Mouse (Mus musculus) urinary bladder, postnatal 25 days (tissue): Measurements from ENCODE around the gene Mbip.
A peak's percentile ranks its signal among the peaks of the same experiment; 100 is the strongest.

Experiments
- DNase-seq: peaks from one replicate; pipeline ENCODE4 v3.0.0; 2022; ENCODE audit warnings: low spot score

The Mbip gene

GRCm38 (mm10) chr12:56345367-56346089 is at the start of gene Mbip:
TSS of gene Mbip (minus strand) at chr12:56345894.
- peak; percentile 99 for DNase-seq

DNA sequence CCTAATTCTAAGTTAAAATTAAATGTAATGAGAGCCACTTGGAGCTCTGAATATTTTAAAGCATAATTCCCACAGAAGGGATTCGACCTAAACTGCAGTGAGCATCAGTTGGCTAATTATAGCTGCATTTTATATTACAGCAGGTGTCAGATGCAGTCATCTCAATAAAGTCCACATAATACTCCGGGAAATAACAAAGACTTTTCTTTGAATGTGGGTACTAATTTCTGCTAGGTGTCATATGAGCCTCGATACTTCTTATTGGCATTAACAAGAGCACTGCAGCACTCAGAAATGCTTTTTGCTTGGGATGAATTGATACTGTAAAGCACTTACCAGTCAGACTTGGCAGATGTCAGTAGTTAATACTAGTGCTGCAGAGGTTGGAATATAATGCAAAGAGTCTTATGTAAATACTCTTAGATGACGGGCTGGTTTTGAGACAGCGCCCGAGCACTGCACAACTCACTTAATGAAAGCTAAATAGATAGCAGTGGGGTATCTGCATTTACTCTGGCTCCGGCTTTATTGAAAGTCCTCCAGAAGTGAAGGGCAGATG is 42.0 kb upstream of the Mbip start:
- no peak for DNase-seq

DNA sequence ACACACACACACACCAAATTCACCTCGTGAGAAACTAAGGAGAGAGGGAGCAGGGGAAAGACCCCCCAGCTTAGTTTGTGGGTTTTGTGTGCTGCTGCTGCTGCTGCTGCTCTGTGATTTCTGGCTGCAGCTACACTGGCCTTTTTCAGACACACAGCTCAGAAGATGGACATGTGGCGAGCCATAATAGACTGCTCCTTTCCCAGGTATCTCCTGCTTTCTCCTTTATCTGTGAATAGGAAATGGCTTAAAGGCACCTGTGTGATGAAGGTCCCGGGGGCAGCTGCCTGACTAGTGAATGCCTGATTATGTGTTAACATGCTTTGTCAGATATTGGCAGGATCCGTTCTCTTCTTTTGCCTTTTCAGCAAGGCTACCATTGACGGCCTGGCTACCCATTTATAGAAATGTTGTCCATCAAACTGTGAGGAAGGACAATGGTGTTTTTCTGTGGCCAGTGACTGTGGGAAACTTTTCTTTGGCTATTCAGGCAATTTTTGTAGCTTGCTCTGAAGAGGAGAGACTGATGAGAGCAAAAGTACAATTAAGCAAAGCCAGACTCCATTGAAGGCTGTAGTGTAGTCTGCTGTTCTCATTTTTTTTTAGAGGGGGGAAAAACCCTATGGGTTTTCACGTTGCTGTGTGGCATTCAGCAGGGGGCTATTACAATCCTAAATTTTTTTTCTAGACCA is 41.4 kb upstream of the Mbip start:
- DNase-seq: no peak

GRCm38 (mm10) chr12:56344771-56345314 is 851 bp downstream of the Mbip start:
- DNase-seq: no peak

DNA sequence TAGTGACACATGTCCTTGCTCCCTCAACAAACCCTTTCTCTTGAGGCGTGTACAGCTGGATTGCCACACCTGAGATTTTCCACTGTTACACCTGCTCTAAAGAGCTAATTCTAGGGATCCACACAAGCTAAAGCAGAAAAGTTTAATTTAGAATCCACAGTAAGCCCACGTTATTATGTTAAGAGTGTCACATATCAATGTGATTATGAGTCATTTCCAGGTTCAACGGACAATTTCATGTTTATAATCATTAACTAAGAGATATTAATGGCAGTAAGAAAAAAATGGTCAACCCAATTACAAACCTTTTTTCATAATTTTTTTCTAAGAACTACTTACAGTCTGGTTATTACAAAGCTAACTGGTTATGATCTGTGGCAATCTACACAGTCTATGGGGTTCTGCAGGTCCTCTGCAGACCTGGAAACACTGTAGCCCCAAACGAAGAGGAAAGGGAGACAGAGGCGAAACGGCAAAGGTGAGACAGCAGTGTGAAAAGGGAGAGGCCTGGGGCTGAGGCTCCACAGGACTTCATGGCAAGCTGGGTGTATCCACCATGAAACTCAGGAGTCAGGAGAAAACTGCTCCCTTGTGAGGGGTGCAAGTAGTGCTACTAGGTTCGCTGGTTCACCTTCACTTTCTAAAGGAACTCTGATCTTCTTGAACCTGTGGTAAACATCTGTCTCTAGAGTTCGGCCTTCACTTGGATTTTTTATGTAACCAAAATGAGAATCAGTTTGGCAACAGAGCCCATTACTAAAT is 6.2 kb downstream of the Mbip start:
- no peak for DNase-seq

DNA sequence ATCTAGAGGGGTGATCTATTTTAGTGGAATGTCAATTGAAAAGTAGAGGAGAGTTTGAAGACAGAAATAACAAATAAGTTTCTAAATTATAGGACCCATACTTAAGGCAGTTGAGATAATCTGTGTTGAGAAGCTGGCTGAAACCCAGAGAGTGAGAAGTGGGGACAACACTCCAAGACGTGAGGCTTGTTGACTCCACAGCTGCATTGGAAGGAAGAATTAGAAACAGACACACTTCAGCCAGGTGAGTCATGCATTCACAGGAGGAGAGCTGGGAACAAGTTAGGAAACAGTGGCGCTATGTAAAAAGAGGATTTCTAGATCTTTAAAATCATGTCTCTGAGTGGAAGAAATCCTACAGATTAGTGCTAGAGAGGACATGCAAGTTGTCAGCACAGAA is 12.2 kb downstream of the Mbip start:
- DNase-seq: no peak

DNA sequence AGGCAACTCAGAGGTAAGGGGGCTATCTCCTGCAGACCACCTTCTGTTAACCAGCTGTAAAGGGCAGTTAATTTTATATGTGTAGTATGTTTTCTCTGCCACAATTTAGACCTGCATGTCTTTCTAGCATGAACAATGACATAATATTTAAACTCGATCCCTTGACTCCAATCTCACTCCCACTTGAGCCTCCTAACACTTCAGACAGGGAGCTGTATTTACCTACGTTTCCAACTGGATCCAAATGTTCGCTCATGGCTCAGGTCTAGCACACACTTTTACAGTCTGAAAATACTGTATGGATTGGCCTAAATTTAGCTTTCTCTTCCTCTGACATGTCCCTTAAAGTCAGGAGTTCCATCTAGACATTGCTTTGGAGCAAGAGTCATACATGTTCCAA is 13.2 kb downstream of the Mbip start:
- no peak for DNase-seq

- DNase-seq: no peak
Measured at GRCm38 (mm10) chr12:56327448-56327998, 18.2 kb downstream of the Mbip start.

GRCm38 (mm10) chr12:56325851-56326250 is 19.8 kb downstream of the Mbip start:
- no peak for DNase-seq

DNA sequence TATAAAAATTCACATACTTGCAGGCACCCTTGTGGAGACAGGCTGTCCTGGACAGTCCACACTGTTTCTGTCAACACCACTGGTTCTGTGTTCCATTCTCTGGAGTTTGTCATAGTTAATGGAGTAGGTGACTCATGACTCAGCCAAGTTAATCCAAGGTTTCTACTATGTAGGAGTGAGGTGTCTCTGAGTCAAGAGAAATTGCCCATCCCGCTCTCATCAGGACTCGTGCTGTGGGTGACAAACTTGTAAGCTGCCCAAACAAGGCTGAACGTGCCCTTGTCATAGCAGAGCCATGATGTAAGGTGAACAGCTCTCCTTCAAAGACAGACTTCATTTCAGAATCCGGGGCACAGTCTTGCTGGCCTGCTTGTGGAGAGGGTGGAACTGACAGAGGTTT is 26.8 kb downstream of the Mbip start:
- no peak for DNase-seq

DNA sequence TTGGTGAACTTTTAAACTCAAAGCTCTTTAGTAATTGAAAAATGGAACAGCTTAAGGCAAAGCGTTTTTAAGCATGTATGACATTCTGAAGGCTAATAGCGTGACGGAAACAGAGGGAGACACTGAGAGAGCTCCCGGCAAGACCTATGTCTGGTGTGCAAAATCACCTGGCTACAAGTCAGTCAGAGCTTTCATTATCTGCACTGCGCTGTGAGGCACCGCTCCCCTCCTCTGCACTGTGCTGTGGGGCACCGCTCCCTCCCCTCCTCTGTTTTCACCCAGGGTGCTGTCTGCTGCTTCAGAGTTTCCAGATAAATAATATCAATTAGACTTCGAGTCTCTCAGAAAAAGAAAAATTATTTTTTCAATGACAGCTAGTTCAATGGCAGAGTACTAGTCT is 27.6 kb downstream of the Mbip start:
- DNase-seq: no peak

- DNase-seq: no peak
Measured at GRCm38 (mm10) chr12:56305758-56306157, 39.9 kb downstream of the Mbip start.

GRCm38 (mm10) chr12:56302321-56303017 is 43.2 kb downstream of the Mbip start:
- DNase-seq: no peak

DNA sequence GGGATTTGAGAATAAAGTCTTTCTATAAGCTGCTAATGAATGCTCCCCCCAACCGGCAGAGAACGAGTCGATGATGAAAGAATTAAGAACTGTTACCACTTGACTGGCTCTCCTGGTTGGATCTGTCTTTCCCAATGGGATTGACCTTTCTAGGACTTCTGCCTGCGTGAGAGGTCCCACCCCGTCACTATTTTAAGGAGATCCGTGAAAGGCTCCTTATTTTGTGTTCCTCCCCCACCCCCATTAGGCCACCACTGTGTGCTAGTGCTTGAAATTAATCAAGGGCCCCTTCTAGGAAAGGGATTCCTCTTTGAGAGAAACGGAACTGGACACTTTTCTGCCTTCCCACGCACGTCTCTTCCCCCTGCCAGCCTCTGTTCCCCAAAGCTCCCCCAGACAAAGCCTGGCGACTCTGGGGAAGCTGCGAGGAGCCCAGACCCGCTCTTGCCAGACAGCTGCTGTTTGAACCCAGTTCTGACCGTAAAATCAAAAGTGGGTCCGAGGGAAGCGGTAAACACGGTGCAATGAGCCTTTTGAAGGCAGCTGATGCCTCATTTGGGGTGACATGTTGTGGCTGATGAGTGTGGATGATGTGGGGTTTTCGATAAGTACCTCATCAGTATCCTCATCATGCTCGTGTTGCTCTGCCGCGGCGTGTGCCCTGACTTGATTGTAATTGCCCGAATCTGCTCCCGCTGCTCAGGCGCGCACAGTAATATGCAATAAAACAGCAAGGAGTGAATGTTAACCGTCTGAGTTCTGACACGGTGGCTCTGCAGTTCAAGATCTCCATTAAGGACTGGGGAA is 44.0 kb downstream of the Mbip start:
- DNase-seq: no peak

GRCm38 (mm10) chr12:56299610-56300009 is 46.1 kb downstream of the Mbip start:
- no peak for DNase-seq

GRCm38 (mm10) chr12:56298919-56299318 is 46.8 kb downstream of the Mbip start:
- no peak for DNase-seq

DNA sequence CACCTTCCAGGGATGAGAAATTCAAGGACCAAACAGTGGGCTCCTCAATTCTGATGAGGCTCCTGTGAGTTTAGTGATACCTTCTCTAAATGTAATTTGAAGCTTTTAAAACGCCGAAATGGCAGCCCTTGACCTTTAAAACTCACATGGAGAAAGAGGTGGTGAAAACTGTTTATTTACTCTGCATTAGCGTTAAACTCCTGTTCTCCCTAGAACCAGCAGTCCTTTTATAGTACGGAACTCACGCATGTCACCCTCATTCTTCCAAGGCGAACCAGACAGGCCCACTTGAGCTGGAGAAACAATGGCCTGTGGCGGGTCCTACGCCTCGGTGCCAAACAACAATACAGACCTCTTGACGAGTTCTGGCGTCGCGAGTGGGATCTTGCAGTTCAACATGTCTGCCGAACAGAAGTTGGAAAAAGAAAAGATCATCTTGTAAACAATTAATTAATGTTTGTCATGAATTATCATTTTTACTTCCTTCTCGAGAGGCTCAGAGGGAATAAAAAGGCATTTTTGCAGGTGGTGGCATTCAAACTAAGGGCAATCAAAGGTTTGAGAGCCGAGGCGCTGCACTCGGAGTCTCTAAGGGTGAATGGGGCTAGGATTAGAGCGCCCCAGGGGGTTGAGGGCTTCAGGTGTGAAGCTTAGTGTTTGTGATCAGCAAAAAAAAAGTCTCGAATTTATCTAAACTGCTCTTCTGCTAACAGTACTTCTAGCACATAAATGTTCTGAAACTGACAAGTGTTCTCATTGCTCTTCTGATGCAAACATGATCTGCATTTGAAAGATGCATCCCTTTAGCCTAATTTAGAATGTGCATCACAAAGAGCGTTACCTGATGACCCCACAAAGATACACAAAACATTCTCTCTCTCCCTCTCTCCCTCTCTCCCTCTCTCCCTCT is 47.5 kb downstream of the Mbip start:
- no peak for DNase-seq

DNA sequence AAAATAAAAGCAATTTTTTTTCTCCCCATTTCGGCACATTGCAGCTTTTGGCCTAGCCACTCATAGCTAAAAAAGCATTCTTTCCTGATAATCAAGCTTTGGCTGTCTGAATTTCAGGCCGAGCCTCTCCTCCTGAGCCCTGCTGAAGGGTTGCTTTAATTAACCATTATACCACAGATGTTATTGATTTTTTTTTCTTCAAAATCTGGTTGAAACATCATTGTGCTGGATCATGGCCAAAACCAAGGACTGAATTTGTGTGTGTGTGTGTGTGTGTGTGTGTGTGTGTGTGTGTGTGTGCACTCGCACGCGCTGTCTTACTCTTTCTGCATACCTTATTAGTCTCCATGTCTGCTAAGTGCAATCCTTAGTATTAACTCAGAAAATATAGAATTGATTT is 48.6 kb downstream of the Mbip start:
- no peak for DNase-seq

DNA sequence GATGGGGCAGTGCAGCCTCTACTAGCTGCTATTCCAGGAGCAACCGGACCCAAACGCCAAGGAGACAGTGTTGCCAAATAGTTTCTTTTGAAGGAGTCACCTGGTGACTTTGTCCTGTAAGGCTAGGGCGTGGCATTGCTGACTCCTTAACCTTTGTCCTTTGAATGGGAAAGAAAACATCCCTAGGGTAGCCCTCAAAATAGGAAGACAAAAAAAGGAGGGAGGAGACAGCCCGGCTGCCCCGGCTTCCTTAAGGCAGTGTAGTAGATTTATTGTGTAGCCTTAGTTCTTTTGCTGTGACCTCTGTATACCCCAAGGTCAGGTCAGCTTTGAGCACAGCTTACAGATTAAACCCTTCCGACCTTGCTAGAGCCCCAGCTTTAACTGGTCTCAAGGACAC is 49.2 kb downstream of the Mbip start:
- no peak for DNase-seq

DNA sequence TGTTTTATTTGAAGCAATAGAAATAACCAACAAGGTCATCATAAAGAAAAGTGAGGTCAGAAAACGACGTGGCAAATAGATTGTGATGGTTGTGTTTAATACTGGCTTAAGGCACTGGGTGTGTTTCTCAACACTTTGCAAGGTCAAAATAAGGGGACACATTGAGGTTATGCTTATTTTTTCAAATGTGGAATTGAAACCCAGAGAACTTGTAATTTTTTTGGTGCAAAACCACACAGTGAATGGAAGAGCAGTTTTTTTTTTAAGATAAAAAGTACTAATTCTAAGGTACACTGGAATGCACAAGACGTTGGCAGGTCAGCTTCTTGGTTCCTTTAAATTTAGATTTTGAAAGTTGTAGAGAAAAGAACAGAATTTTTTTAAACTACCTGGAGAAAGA is 50.5 kb downstream of the Mbip start:
- DNase-seq: no peak
